Mouse (Mus musculus): Measurements from ENCODE around the gene Map4. TPM values are rescaled to one million over a fixed set of nuclear protein-coding genes. Genes with fewer than 3 reads are reported as not detected.
"Not testable (repeated sequence)": the region's sequence is repeated elsewhere in the genome, so short reads cannot be mapped to it uniquely, and the experiment has no call there.

Map4 gene
- total RNA-seq, 2 experiments from 2014 or later, result 79.0 to 91.6 TPM

- no peak for DNase-seq (ENCODE audit: low spot score in 2 of 2)
Measured at GRCm38 (mm10) chr9:110054781-110055180, 123.5 kb downstream of the Map4 start.

- DNase-seq (ENCODE audit: low spot score in 2 of 2), result no peak
Measured at GRCm38 (mm10) chr9:110057200-110057599, 125.9 kb downstream of the Map4 start.

GRCm38 (mm10) chr9:110060761-110061160 lies 129.5 kb downstream of the Map4 start:
- DNase-seq (ENCODE audit: low spot score in 2 of 2), result no peak

GRCm38 (mm10) chr9:110062405-110062804 lies 131.1 kb downstream of the Map4 start:
- no peak for DNase-seq (ENCODE audit: low spot score in 2 of 2)

GRCm38 (mm10) chr9:110062861-110063260 lies 131.6 kb downstream of the Map4 start:
- no peak for DNase-seq (ENCODE audit: low spot score in 2 of 2)

- no peak for DNase-seq (ENCODE audit: low spot score in 2 of 2)
Measured at GRCm38 (mm10) chr9:110064641-110065040, 133.4 kb downstream of the Map4 start.

- peak in 1 of 2 experiments; percentile 35 for DNase-seq (ENCODE audit: low spot score in 2 of 2)
Measured at GRCm38 (mm10) chr9:110068745-110069144, 137.5 kb downstream of the Map4 start.

- peak; percentile 53 to 69 for DNase-seq (ENCODE audit: low spot score in 2 of 2)
Measured at GRCm38 (mm10) chr9:110070358-110070757, 139.1 kb downstream of the Map4 start.

- DNase-seq (ENCODE audit: low spot score in 2 of 2), result no peak
Measured at GRCm38 (mm10) chr9:110071011-110071410, 139.8 kb downstream of the Map4 start.

- DNase-seq (ENCODE audit: low spot score in 2 of 2), result peak; percentile 77 to 81
Measured at GRCm38 (mm10) chr9:110071843-110072242, 140.6 kb downstream of the Map4 start.

GRCm38 (mm10) chr9:110076468-110076867 lies 145.2 kb downstream of the Map4 start:
- DNase-seq (ENCODE audit: low spot score in 2 of 2), result not testable (repeated sequence)

GRCm38 (mm10) chr9:110081066-110081465 lies 149.8 kb downstream of the Map4 start:
- no peak for DNase-seq (ENCODE audit: low spot score in 2 of 2)

- DNase-seq (ENCODE audit: low spot score in 2 of 2), result no peak
Measured at GRCm38 (mm10) chr9:110084201-110084964, 153.1 kb downstream of the Map4 start.

GRCm38 (mm10) chr9:110085693-110086092 lies 154.4 kb downstream of the Map4 start:
- no peak for DNase-seq (ENCODE audit: low spot score in 2 of 2)

GRCm38 (mm10) chr9:110093303-110093702 lies 162.0 kb downstream of the Map4 start:
- no peak for DNase-seq (ENCODE audit: low spot score in 2 of 2)

GRCm38 (mm10) chr9:110094761-110095160 lies 163.5 kb downstream of the Map4 start:
- no peak for DNase-seq (ENCODE audit: low spot score in 2 of 2)

GRCm38 (mm10) chr9:110097791-110098190 lies 166.5 kb downstream of the Map4 start:
- no peak for DNase-seq (ENCODE audit: low spot score in 2 of 2)

GRCm38 (mm10) chr9:110100627-110101600 lies 169.7 kb downstream of the Map4 start:
- peak; percentile 96 to 97 for DNase-seq (ENCODE audit: low spot score in 2 of 2)

- DNase-seq (ENCODE audit: low spot score in 2 of 2), result no peak
Measured at GRCm38 (mm10) chr9:110116353-110116976, 185.2 kb downstream of the Map4 start.

GRCm38 (mm10) chr9:110116977-110117778 lies 185.9 kb downstream of the Map4 start, which contains the start of gene Smarcc1:
Gene Smarcc1 (plus strand): TSS chr9:110117708.
- DNase-seq (ENCODE audit: low spot score in 2 of 2), result peak; percentile 82 to 86
